Mouse (Mus musculus): ENCODE data around the gene Hnf4a.
"Not testable (repeated sequence)": the region's sequence is repeated elsewhere in the genome, so short reads cannot be mapped to it uniquely, and the experiment has no call there.

Hnf4a gene

DNA sequence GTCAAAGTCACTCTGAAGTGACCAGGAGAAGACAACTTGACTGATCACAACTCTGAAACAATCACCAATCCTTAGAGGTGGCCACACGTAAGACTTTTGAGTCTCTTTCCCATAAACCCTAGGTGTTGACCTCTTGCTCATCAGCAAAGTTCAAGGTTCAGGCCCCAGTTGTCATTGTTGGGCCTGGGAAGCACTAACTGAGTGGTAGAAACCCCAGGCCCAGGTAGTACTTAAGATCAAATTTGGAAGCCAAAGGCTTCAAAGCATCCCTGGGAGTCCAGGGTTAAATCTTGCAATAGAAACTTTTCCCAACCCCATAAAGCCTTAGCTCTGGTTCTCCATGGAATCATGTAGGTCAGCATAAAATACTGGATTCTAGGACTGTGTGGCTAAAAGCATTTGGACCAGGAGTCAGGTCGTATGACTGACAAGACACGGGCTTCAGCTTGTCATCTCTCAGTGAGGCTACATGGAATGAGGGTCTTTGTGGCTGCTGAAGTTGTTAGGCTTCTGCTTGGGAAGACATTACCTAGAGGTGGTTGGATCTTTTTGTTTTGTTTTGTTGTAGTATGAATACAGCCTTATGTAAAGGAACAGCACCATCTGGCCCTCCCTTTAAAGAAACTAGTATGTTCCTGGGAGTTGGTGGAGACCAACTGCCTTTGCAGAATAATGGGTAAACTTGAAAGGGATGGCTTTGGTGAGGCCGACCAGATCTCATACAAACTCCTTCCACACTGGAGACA is 109.5 kb downstream of the Hnf4a start:
- DNase-seq (ENCODE audit: extremely low spot score, low read depth, low spot score) = no peak

DNA sequence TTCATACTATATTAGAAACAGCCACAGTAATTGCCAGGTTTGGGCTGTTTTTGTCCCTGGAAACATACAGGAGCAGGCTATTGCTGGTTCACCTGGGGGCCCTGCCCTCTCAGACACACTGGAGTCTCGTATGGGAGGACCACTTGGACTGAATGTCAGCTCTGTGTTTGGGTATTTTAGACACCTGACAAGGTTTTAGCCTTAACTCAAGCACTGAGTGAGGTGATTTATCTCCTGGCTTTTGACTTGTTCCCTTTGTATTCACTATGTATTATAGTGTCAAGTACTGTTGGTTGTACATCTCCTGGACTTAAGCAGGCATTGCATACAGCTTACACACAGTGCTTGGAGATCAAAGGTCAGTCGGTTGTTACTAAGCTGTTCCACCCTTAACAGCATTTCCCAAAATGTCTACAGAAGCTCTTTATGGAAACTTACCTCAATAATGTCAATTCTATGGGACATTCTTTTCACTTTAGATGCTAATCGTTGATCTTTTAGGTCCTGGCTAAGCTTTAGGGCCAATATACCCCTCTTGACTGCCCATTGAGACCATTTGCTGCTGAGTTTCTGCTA is 110.1 kb downstream of the Hnf4a start:
- DNase-seq (ENCODE audit: extremely low spot score, low read depth, low spot score) = no peak

DNA sequence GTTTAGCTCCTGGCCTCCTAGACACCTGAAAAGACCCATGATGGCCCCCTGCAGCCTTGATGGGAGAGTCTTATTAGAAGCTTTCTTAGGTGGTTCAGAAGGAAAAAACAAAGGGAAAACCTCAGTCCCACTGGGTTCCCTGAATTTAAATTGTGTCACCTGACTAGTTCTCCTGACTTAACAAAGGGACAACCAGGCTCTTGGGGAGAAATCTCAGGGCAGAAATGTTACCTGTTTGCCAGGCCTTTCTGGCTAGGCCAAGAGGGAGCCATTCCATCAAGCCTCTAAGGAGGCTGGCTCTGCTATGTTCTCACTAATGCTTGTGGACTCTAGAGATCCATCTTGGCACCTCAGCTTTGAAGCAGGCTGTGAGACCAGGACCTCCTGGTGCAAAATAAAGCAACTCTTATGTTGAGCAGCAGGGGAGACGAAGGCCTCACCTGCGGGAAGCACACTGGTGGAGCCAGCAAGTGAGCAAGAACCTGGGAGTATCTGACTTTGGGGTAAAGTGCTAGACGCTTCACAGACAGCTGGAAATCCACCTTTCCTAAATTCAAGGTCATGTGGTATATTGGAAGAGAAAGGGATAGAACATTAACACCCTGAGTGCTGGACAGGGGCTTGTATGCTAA is 110.7 kb downstream of the Hnf4a start:
- DNase-seq (ENCODE audit: extremely low spot score, low read depth, low spot score) = no peak

DNA sequence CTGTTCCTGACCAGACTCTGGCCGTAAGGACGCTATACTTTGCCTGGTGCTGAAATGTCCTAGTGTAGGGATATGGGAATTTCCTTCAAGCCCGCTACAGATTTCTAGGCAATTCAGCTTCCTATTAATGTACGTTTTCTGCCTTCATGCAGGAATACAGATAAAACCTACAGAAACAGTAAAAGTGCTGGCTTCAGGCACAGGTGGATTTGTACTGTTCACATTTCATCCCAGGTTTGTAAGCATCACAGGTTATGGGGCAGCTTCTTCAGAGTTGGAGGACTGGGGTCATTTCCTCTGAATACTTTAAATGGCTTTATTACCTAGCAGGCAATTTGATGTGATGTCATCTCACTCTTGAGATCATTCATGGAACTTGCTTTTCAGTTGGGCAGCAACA is 111.3 kb downstream of the Hnf4a start:
- no peak for DNase-seq (ENCODE audit: extremely low spot score, low read depth, low spot score)

DNA sequence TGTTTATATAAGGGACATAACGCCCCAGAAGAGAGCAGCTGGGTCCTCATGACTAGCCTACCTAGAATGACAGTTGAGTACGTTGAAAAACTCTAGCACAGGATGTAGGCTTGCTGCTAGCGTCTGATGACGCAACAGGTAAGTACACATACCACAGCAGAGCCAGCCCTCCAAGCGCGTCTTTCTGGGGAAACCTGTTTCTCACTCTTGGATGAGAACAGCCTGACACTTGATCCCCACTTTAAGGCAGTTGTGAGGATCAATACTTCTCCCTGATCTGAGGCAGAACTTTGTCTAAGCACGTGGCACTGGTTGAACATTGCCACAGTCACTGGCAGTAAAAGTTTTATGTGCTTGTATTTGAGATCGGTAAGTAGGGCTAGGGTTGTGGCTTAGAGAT is 113.8 kb downstream of the Hnf4a start:
- no peak for DNase-seq (ENCODE audit: extremely low spot score, low read depth, low spot score)

DNA sequence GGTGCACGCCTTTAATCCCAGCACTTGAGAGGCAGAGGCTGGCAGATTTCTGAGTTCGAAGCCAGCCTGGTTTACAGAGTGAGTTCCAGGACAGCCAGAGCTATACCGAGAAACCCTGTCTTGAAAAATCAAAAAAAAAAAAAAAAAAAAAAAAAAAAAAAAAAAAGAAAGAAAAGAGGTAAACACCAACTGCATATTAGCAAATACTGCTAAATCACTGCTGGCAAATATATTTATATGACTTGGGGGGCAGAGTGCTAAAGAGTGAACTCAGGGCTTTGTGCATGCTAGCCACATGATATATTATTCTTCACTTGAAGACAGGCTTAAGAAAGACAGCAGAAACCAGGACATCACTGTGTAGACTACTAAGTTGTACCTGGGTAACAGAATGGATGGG is 114.8 kb downstream of the Hnf4a start:
- not testable (repeated sequence) for DNase-seq (ENCODE audit: extremely low spot score, low read depth, low spot score)

All from hindlimb bud, embryonic 11.5 days (tissue).